Mouse (Mus musculus) layer of hippocampus, postnatal 25 days (tissue): Measurements from ENCODE around the gene Baz2b. TPM values are rescaled to one million over a fixed set of nuclear protein-coding genes. Genes with fewer than 3 reads are reported as not detected.
A peak's percentile ranks its signal among the peaks of the same experiment; 100 is the strongest.

Experiments used
- DNase-seq, 2 experiments: peaks; one replicate each; pipeline ENCODE4 v3.0.0; 2022; ENCODE audit warnings: mixed read lengths in 2 of 2, low spot score in 1 of 2; ENCODE audit errors: extremely low spot score in 1 of 2
- total RNA-seq, 2 experiments: library from RNA; stranded (reverse); gene quantifications; 2 replicates each; pipeline ENCODE4 v1.2.3; 2021

Gene Baz2b
- total RNA-seq, 2 experiments from 2014 or later = 45.1 to 57.9 TPM

GRCm38 (mm10) chr2:60059300-60059699, 150.3 kb downstream of the Baz2b start:
- no peak for DNase-seq

GRCm38 (mm10) chr2:60056043-60056442, 153.6 kb downstream of the Baz2b start:
- DNase-seq = no peak

- DNase-seq = no peak
These were observed 154.7 kb downstream of the Baz2b start for GRCm38 (mm10) chr2:60054808-60055535.

- no peak for DNase-seq
These were observed 156.2 kb downstream of the Baz2b start for GRCm38 (mm10) chr2:60053222-60054010.

- no peak for DNase-seq
These were observed 158.8 kb downstream of the Baz2b start for GRCm38 (mm10) chr2:60050667-60051460.

GRCm38 (mm10) chr2:60049889-60050288, 159.8 kb downstream of the Baz2b start:
- DNase-seq = no peak

GRCm38 (mm10) chr2:60049351-60049750, 160.3 kb downstream of the Baz2b start:
- DNase-seq = no peak

- no peak for DNase-seq
These were observed 163.6 kb downstream of the Baz2b start for GRCm38 (mm10) chr2:60045995-60046394.

GRCm38 (mm10) chr2:60044988-60045387, 164.7 kb downstream of the Baz2b start:
- no peak for DNase-seq

GRCm38 (mm10) chr2:60044540-60044939, 165.1 kb downstream of the Baz2b start:
- DNase-seq = no peak

GRCm38 (mm10) chr2:60042699-60043098, 166.9 kb downstream of the Baz2b start:
- no peak for DNase-seq

GRCm38 (mm10) chr2:60041485-60042274, 168.0 kb downstream of the Baz2b start:
- no peak for DNase-seq

GRCm38 (mm10) chr2:60040162-60040561, 169.5 kb downstream of the Baz2b start:
- DNase-seq = no peak

GRCm38 (mm10) chr2:60037011-60037551, 172.6 kb downstream of the Baz2b start:
- peak; percentile 9 to 18 for DNase-seq

GRCm38 (mm10) chr2:60036361-60036760, 173.3 kb downstream of the Baz2b start:
- DNase-seq = no peak

GRCm38 (mm10) chr2:60030991-60031390, 178.6 kb downstream of the Baz2b start:
- no peak for DNase-seq

- no peak for DNase-seq
These were observed 180.6 kb downstream of the Baz2b start for GRCm38 (mm10) chr2:60029020-60029419.

GRCm38 (mm10) chr2:60027166-60027565, 182.5 kb downstream of the Baz2b start:
- no peak for DNase-seq

- DNase-seq = no peak
These were observed 183.1 kb downstream of the Baz2b start for GRCm38 (mm10) chr2:60026554-60026953.

GRCm38 (mm10) chr2:60023777-60024176, 185.9 kb downstream of the Baz2b start:
- DNase-seq = no peak
